Mouse (Mus musculus): ENCODE measurements at regions not wholly inside any gene's neighbourhood (a gene's known extent, or its start where the extent isn't known, plus 50 kb on each side); places are given as distances from the start of the nearest gene placed in this dataset.

- TF ChIP-seq POLR2A (IDR thresholded peaks at IDR 0.05; ENCODE audit: insufficient read depth, low read length) = no peak
- no peak for TF ChIP-seq EP300 (IDR thresholded peaks at IDR 0.05; ENCODE audit: insufficient read depth, low read depth, low read length)
- TF ChIP-seq CTCF (IDR thresholded peaks at IDR 0.05; ENCODE audit: low read depth, low read length) = no peak
Observed at GRCm38 (mm10) chr15:59721018-59721417, 295.4 kb downstream of the 4933412E24Rik start.

Measured in ES-Bruce4 (cell line).